Mouse (Mus musculus): Measurements from ENCODE around the gene Laptm5. TPM values are rescaled to one million over a fixed set of nuclear protein-coding genes. Genes with fewer than 3 reads are reported as not detected.

The Laptm5 gene
- polyA plus RNA-seq, 1 experiment, result 66.8 TPM

- TF ChIP-seq POLR2A (IDR thresholded peaks at IDR 0.05; ENCODE audit: extremely low read depth, insufficient read depth, low read length), result no peak
- no peak for TF ChIP-seq CTCF (IDR thresholded peaks at IDR 0.05; ENCODE audit: extremely low read depth, insufficient read depth, low read length)
- no peak overlapping the region for H3K27ac ChIP-seq (ENCODE audit: insufficient read depth, low read length)
- peaks cover 3% of the 10 kb centered on the region for H3K4me1 ChIP-seq (ENCODE audit: control insufficient read depth, insufficient read depth, low read length)
- no peak overlapping the region for H3K4me3 ChIP-seq (ENCODE audit: insufficient read depth, low read length)
Measured at GRCm38 (mm10) chr4:130907200-130908069, 5.5 kb upstream of the Laptm5 start.

- Histone ChIP-seq H3K4me3 (ENCODE audit: insufficient read depth, low read length) (no peak overlapping the region), H3K4me1 (ENCODE audit: control insufficient read depth, insufficient read depth, low read length) (peaks cover 3% of the 10 kb centered on the region), H3K27ac (ENCODE audit: insufficient read depth, low read length) (no peak overlapping the region)
- TF ChIP-seq CTCF (IDR thresholded peaks at IDR 0.05; ENCODE audit: extremely low read depth, insufficient read depth, low read length) (no peak), POLR2A (IDR thresholded peaks at IDR 0.05; ENCODE audit: extremely low read depth, insufficient read depth, low read length) (no peak)
Measured at GRCm38 (mm10) chr4:130908133-130908532, 4.8 kb upstream of the Laptm5 start.

GRCm38 (mm10) chr4:130909167-130909874, 3.6 kb upstream of the Laptm5 start:
- Histone ChIP-seq H3K4me1 (ENCODE audit: control insufficient read depth, insufficient read depth, low read length) (peaks cover 3% of the 10 kb centered on the region), H3K27ac (ENCODE audit: insufficient read depth, low read length) (no peak overlapping the region), H3K4me3 (ENCODE audit: insufficient read depth, low read length) (no peak overlapping the region)
- TF ChIP-seq POLR2A (IDR thresholded peaks at IDR 0.05; ENCODE audit: extremely low read depth, insufficient read depth, low read length), result peak; percentile 55; the same call in 1 of the 2 replicates
- TF ChIP-seq CTCF (IDR thresholded peaks at IDR 0.05; ENCODE audit: extremely low read depth, insufficient read depth, low read length), result no peak

DNA sequence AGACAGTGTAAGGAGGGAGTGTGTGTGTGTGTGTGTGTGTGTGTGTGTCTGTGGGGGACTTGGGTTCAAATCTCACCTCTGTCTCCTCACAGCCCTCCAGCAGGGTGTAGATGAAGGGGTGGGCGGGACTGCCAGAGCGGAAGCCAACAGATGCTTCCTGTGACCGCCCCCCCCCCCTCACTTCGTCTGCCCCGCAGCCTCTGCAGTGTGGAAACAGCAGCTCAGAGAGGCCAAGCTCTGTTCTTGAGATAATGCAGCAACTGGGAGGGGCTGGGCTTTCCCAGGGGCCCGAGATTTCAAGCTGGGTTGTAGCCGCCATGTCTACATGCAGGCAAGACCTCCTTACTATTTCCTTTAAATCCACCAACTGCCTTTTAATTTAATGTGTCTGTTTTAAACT, 2.3 kb upstream of the Laptm5 start:
- H3K4me3 ChIP-seq (ENCODE audit: insufficient read depth, low read length), result no peak overlapping the region
- peaks cover 3% of the 10 kb centered on the region for H3K4me1 ChIP-seq (ENCODE audit: control insufficient read depth, insufficient read depth, low read length)
- TF ChIP-seq CTCF (IDR thresholded peaks at IDR 0.05; ENCODE audit: extremely low read depth, insufficient read depth, low read length), result no peak
- TF ChIP-seq POLR2A (IDR thresholded peaks at IDR 0.05; ENCODE audit: extremely low read depth, insufficient read depth, low read length), result no peak
- H3K27ac ChIP-seq (ENCODE audit: insufficient read depth, low read length), result no peak overlapping the region

GRCm38 (mm10) chr4:130912626-130913025, 299 bp upstream of the Laptm5 start:
- Histone ChIP-seq H3K27ac (ENCODE audit: insufficient read depth, low read length) (no peak overlapping the region), H3K4me3 (ENCODE audit: insufficient read depth, low read length) (no peak overlapping the region), H3K4me1 (ENCODE audit: control insufficient read depth, insufficient read depth, low read length) (peaks cover 3% of the 10 kb centered on the region)
- TF ChIP-seq POLR2A (IDR thresholded peaks at IDR 0.05; ENCODE audit: extremely low read depth, insufficient read depth, low read length) (no peak), CTCF (IDR thresholded peaks at IDR 0.05; ENCODE audit: extremely low read depth, insufficient read depth, low read length) (no peak)

DNA sequence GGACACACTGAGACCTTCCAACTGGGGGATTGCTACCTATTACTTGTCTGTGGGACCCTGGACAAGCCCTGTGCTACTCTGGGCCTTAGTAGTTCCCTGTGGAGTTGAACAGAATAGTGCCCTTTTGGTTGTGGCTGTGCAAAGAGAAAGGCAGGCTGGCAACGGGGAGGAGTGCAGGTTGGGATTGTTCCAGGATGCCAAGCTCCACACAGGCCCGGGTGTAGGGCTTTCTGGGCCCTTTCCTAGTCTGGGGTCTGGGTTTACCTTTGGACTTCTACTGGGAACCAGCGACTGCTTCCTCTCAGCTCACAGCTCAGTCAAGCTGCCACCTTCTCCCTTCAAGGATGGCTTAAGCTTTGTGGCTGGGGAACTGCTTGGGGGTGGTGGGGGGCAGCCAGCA, 586 bp downstream of the Laptm5 start:
- TF ChIP-seq CTCF (IDR thresholded peaks at IDR 0.05; ENCODE audit: extremely low read depth, insufficient read depth, low read length) (no peak), POLR2A (IDR thresholded peaks at IDR 0.05; ENCODE audit: extremely low read depth, insufficient read depth, low read length) (no peak)
- Histone ChIP-seq H3K4me3 (ENCODE audit: insufficient read depth, low read length) (no peak overlapping the region; the same call in 1 of the 2 replicates), H3K4me1 (ENCODE audit: control insufficient read depth, insufficient read depth, low read length) (peaks cover 3% of the 10 kb centered on the region), H3K27ac (ENCODE audit: insufficient read depth, low read length) (peak overlapping the region; percentile 44; the same call in 1 of the 2 replicates)

DNA sequence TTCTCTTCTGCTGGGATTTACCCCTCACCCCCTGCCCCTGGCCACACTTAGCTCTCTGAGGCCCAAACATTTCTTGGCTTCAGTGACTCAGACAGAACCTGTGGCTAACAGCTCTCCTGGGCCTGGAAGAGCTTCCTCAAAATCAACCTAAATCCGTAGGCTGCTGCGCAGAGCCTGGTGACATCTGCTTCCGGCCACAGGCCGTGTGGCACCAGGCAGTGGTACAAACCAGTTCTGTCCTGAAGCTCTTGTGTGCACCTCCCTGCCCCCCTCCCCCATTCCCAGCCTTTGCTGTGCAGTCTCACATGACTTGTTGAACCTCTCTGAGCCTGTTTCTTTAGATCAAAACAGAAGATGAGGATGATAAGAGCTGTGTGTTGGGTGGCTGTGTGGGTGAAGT, 1.1 kb downstream of the Laptm5 start:
- Histone ChIP-seq H3K27ac (ENCODE audit: insufficient read depth, low read length) (no peak overlapping the region), H3K4me3 (ENCODE audit: insufficient read depth, low read length) (no peak overlapping the region; the same call in 1 of the 2 replicates), H3K4me1 (ENCODE audit: control insufficient read depth, insufficient read depth, low read length) (peaks cover 3% of the 10 kb centered on the region)
- TF ChIP-seq CTCF (IDR thresholded peaks at IDR 0.05; ENCODE audit: extremely low read depth, insufficient read depth, low read length) (no peak), POLR2A (IDR thresholded peaks at IDR 0.05; ENCODE audit: extremely low read depth, insufficient read depth, low read length) (no peak)

GRCm38 (mm10) chr4:130914527-130914926, 1.6 kb downstream of the Laptm5 start:
- no peak overlapping the region for H3K27ac ChIP-seq (ENCODE audit: insufficient read depth, low read length)
- no peak for TF ChIP-seq CTCF (IDR thresholded peaks at IDR 0.05; ENCODE audit: extremely low read depth, insufficient read depth, low read length)
- TF ChIP-seq POLR2A (IDR thresholded peaks at IDR 0.05; ENCODE audit: extremely low read depth, insufficient read depth, low read length), result no peak
- no peak overlapping the region; the same call in 1 of the 2 replicates for H3K4me3 ChIP-seq (ENCODE audit: insufficient read depth, low read length)
- H3K4me1 ChIP-seq (ENCODE audit: control insufficient read depth, insufficient read depth, low read length), result no peaks in the 10 kb centered on the region; the same call in 1 of the 2 replicates

- no peak for TF ChIP-seq POLR2A (IDR thresholded peaks at IDR 0.05; ENCODE audit: extremely low read depth, insufficient read depth, low read length)
- no peak for TF ChIP-seq CTCF (IDR thresholded peaks at IDR 0.05; ENCODE audit: extremely low read depth, insufficient read depth, low read length)
- Histone ChIP-seq H3K4me3 (ENCODE audit: insufficient read depth, low read length) (no peak overlapping the region), H3K27ac (ENCODE audit: insufficient read depth, low read length) (no peak overlapping the region), H3K4me1 (ENCODE audit: control insufficient read depth, insufficient read depth, low read length) (no peaks in the 10 kb centered on the region)
Measured at GRCm38 (mm10) chr4:130915006-130915667, 2.2 kb downstream of the Laptm5 start.
